Mouse (Mus musculus): ENCODE measurements around the gene Il6ra. TPM values are rescaled to one million over a fixed set of nuclear protein-coding genes. Genes with fewer than 3 reads are reported as not detected.

Gene Il6ra
- polyA plus RNA-seq, 1 experiment from 2014 or later, result 0.45 TPM

GRCm38 (mm10) chr3:89858123-89858522, 54.9 kb downstream of the Il6ra start:
- H3K4me3 ChIP-seq (ENCODE audit: low read depth, low read length), result no peak overlapping the region
- H3K4me1 ChIP-seq (ENCODE audit: control insufficient read depth, insufficient read depth, low read length), result peaks cover 5% of the 10 kb centered on the region
- H3K27me3 ChIP-seq (ENCODE audit: control insufficient read depth, insufficient read depth, low read length), result no peaks in the 10 kb centered on the region
- WGBS, result 17% methylated on average over 4 of the region's 4 CpGs
- no peaks in the 10 kb centered on the region for H3K36me3 ChIP-seq (ENCODE audit: control insufficient read depth, insufficient read depth, low read length)
- H3K9ac ChIP-seq (ENCODE audit: low read length), result no peak overlapping the region
- H3K4me2 ChIP-seq, result no peak overlapping the region
- H3K27ac ChIP-seq (ENCODE audit: low read depth, low read length), result no peak overlapping the region
- H3K9me3 ChIP-seq (ENCODE audit: control insufficient read depth, low read length), result no peaks in the 10 kb centered on the region; the same call in 1 of the 2 replicates
- ATAC-seq (ENCODE audit: low FRiP score), result no peak
- DNase-seq (ENCODE audit: low spot score, missing footprints), result peak; percentile 95

GRCm38 (mm10) chr3:89857353-89857752, 55.6 kb downstream of the Il6ra start:
- Histone ChIP-seq H3K4me2 (no peak overlapping the region), H3K27me3 (ENCODE audit: control insufficient read depth, insufficient read depth, low read length) (no peaks in the 10 kb centered on the region), H3K27ac (ENCODE audit: low read depth, low read length) (no peak overlapping the region), H3K4me1 (ENCODE audit: control insufficient read depth, insufficient read depth, low read length) (peaks cover 5% of the 10 kb centered on the region), H3K9ac (ENCODE audit: low read length) (no peak overlapping the region), H3K9me3 (ENCODE audit: control insufficient read depth, low read length) (no peaks in the 10 kb centered on the region; the same call in 1 of the 2 replicates), H3K4me3 (ENCODE audit: low read depth, low read length) (no peak overlapping the region), H3K36me3 (ENCODE audit: control insufficient read depth, insufficient read depth, low read length) (no peaks in the 10 kb centered on the region)
- DNase-seq (ENCODE audit: low spot score, missing footprints) (no peak), ATAC-seq (ENCODE audit: low FRiP score) (no peak)
- WGBS, result 94% methylated on average over 3 of the region's 3 CpGs

DNA sequence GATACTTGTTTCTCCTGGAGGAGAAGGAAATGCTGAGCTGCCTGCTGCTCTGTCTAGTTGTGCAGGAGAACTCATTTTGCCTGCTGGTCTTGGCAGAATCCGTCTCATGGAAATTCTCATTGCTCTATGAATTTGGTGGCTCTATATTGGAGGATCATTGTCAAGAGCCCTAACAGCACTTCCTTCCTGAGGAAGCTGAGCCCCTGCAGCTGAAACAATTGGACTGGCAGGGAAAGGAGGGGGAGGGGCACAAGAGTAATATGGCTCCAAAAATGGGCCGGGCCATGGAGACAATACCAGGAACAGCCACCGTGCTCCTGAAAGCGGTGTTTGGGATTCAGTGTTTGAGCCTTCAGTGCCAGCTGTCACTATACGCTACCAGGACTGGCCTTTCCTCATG, 59.2 kb downstream of the Il6ra start:
- Histone ChIP-seq H3K9ac (ENCODE audit: low read length) (no peak overlapping the region), H3K27me3 (ENCODE audit: control insufficient read depth, insufficient read depth, low read length) (no peaks in the 10 kb centered on the region), H3K4me3 (ENCODE audit: low read depth, low read length) (no peak overlapping the region), H3K9me3 (ENCODE audit: control insufficient read depth, low read length) (no peaks in the 10 kb centered on the region; the same call in 1 of the 2 replicates), H3K27ac (ENCODE audit: low read depth, low read length) (no peak overlapping the region), H3K36me3 (ENCODE audit: control insufficient read depth, insufficient read depth, low read length) (no peaks in the 10 kb centered on the region), H3K4me2 (no peak overlapping the region), H3K4me1 (ENCODE audit: control insufficient read depth, insufficient read depth, low read length) (no peaks in the 10 kb centered on the region)
- 75% methylated on average over 5 of the region's 5 CpGs for WGBS
- ATAC-seq (ENCODE audit: low FRiP score) (no peak), DNase-seq (ENCODE audit: low spot score, missing footprints) (no peak)

DNA sequence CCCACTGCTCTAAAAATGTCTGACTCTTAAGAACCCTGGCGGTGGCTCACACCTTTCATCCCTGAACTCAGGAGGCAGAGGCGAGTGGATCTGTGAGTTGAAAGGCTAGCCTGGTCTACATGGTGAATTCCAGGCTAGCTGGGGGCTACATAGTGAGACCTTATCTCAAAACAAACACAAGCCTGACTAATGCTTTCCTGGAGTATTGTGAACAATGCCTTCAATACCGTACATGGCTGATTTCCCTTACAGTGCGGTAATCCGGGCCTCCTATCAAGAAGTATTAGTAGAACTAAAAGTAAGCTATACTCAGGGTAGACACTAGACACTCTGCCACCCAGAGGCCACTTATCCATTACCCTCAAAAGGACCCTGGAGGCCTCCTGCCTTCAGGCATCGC, 64.9 kb downstream of the Il6ra start:
- no peaks in the 10 kb centered on the region for H3K36me3 ChIP-seq (ENCODE audit: control insufficient read depth, insufficient read depth, low read length)
- DNase-seq (ENCODE audit: low spot score, missing footprints) (no peak), ATAC-seq (ENCODE audit: low FRiP score) (no peak)
- 93% methylated on average over 6 of the region's 6 CpGs for WGBS
- no peaks in the 10 kb centered on the region for H3K27me3 ChIP-seq (ENCODE audit: control insufficient read depth, insufficient read depth, low read length)
- H3K27ac ChIP-seq (ENCODE audit: low read depth, low read length), result no peak overlapping the region
- H3K9me3 ChIP-seq (ENCODE audit: control insufficient read depth, low read length), result no peaks in the 10 kb centered on the region
- no peak overlapping the region for H3K4me2 ChIP-seq
- no peak overlapping the region for H3K4me3 ChIP-seq (ENCODE audit: low read depth, low read length)
- no peaks in the 10 kb centered on the region for H3K4me1 ChIP-seq (ENCODE audit: control insufficient read depth, insufficient read depth, low read length)
- H3K9ac ChIP-seq (ENCODE audit: low read length), result no peak overlapping the region

GRCm38 (mm10) chr3:89847596-89847995, 65.4 kb downstream of the Il6ra start:
- WGBS, result 89% methylated on average over 6 of the region's 6 CpGs

DNA sequence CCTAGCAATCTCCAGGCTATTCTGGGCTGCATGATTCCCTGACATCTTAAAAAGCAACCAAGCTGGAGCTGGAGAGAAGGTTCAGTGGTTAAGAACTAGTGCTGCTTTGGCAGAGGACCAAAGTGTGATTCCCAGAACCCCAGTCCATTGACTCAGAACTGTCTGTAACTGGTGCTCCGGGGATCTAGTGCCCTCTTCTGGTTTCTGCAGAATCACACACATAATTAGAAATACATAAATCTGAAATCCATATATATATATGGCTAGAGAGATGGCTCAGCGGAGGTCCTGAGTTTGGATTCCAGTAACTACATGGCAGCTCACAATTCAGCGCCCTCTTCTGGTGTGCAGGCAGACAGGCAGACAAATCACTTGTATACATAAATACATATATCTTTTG, 65.9 kb downstream of the Il6ra start:
- WGBS, result 85% methylated on average over 3 of the region's 3 CpGs
- no peaks in the 10 kb centered on the region for H3K4me1 ChIP-seq (ENCODE audit: control insufficient read depth, insufficient read depth, low read length)

More at GRCm38 (mm10) chr3:89847596-89847995, 65.4 kb downstream of the Il6ra start:
- no peaks in the 10 kb centered on the region for H3K4me1 ChIP-seq (ENCODE audit: control insufficient read depth, insufficient read depth, low read length)
- no peaks in the 10 kb centered on the region for H3K27me3 ChIP-seq (ENCODE audit: control insufficient read depth, insufficient read depth, low read length)
- H3K9me3 ChIP-seq (ENCODE audit: control insufficient read depth, low read length), result no peaks in the 10 kb centered on the region
- no peaks in the 10 kb centered on the region for H3K36me3 ChIP-seq (ENCODE audit: control insufficient read depth, insufficient read depth, low read length)
- H3K27ac ChIP-seq (ENCODE audit: low read depth, low read length), result no peak overlapping the region
- no peak overlapping the region for H3K4me2 ChIP-seq
- no peak overlapping the region for H3K9ac ChIP-seq (ENCODE audit: low read length)
- no peak overlapping the region for H3K4me3 ChIP-seq (ENCODE audit: low read depth, low read length)
- ATAC-seq (ENCODE audit: low FRiP score) (no peak), DNase-seq (ENCODE audit: low spot score, missing footprints) (no peak)

DNA sequence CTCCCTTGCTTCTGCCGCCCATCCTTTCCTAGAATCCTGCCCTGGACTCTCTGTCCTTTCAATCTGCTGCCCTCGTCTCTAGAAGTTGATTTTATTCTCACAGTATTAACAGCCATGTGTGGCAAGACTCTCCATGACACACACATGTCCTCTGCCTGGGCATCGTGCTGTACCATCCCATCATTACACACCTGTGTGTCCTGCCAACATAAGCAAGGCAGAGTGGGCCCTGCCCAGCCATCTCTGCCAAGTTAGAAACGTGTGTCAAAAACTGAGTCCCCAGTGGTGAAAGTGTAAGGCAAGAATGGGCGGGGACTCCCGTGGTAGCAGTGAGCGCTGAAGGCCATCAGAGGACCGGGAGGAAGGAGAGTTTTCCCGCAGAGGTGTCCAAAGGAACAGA, 67.2 kb downstream of the Il6ra start:
- DNase-seq (ENCODE audit: low spot score, missing footprints) (no peak), ATAC-seq (ENCODE audit: low FRiP score) (no peak)
- Histone ChIP-seq H3K36me3 (ENCODE audit: control insufficient read depth, insufficient read depth, low read length) (no peaks in the 10 kb centered on the region), H3K4me1 (ENCODE audit: control insufficient read depth, insufficient read depth, low read length) (no peaks in the 10 kb centered on the region), H3K4me3 (ENCODE audit: low read depth, low read length) (no peak overlapping the region), H3K9me3 (ENCODE audit: control insufficient read depth, low read length) (no peaks in the 10 kb centered on the region), H3K4me2 (no peak overlapping the region), H3K9ac (ENCODE audit: low read length) (no peak overlapping the region), H3K27ac (ENCODE audit: low read depth, low read length) (no peak overlapping the region), H3K27me3 (ENCODE audit: control insufficient read depth, insufficient read depth, low read length) (no peaks in the 10 kb centered on the region)
- 80% methylated on average over 9 of the region's 9 CpGs for WGBS

More for the DNA sequence above, 65.9 kb downstream of the Il6ra start:
- no peak for DNase-seq (ENCODE audit: low spot score, missing footprints)
- Histone ChIP-seq H3K27ac (ENCODE audit: low read depth, low read length) (no peak overlapping the region), H3K27me3 (ENCODE audit: control insufficient read depth, insufficient read depth, low read length) (no peaks in the 10 kb centered on the region), H3K9me3 (ENCODE audit: control insufficient read depth, low read length) (no peaks in the 10 kb centered on the region), H3K4me2 (no peak overlapping the region), H3K9ac (ENCODE audit: low read length) (no peak overlapping the region), H3K36me3 (ENCODE audit: control insufficient read depth, insufficient read depth, low read length) (no peaks in the 10 kb centered on the region), H3K4me3 (ENCODE audit: low read depth, low read length) (no peak overlapping the region)
- ATAC-seq (ENCODE audit: low FRiP score), result no peak

- no peaks in the 10 kb centered on the region for H3K36me3 ChIP-seq (ENCODE audit: control insufficient read depth, insufficient read depth, low read length)
- no peak for ATAC-seq (ENCODE audit: low FRiP score)
- no peak overlapping the region for H3K9ac ChIP-seq (ENCODE audit: low read length)
- no peak for DNase-seq (ENCODE audit: low spot score, missing footprints)
- H3K4me2 ChIP-seq, result no peak overlapping the region
- H3K4me3 ChIP-seq (ENCODE audit: low read depth, low read length), result no peak overlapping the region
- H3K4me1 ChIP-seq (ENCODE audit: control insufficient read depth, insufficient read depth, low read length), result no peaks in the 10 kb centered on the region
- H3K27ac ChIP-seq (ENCODE audit: low read depth, low read length), result no peak overlapping the region
- WGBS, result 79% methylated on average over 9 of the region's 9 CpGs
- H3K27me3 ChIP-seq (ENCODE audit: control insufficient read depth, insufficient read depth, low read length), result no peaks in the 10 kb centered on the region
- H3K9me3 ChIP-seq (ENCODE audit: control insufficient read depth, low read length), result no peaks in the 10 kb centered on the region
Measured at GRCm38 (mm10) chr3:89843148-89843547, 69.8 kb downstream of the Il6ra start.

- Histone ChIP-seq H3K4me2 (no peak overlapping the region), H3K9ac (ENCODE audit: low read length) (no peak overlapping the region), H3K4me3 (ENCODE audit: low read depth, low read length) (no peak overlapping the region), H3K27me3 (ENCODE audit: control insufficient read depth, insufficient read depth, low read length) (no peaks in the 10 kb centered on the region), H3K36me3 (ENCODE audit: control insufficient read depth, insufficient read depth, low read length) (no peaks in the 10 kb centered on the region), H3K9me3 (ENCODE audit: control insufficient read depth, low read length) (no peaks in the 10 kb centered on the region), H3K27ac (ENCODE audit: low read depth, low read length) (no peak overlapping the region), H3K4me1 (ENCODE audit: control insufficient read depth, insufficient read depth, low read length) (no peaks in the 10 kb centered on the region)
- ATAC-seq (ENCODE audit: low FRiP score) (no peak), DNase-seq (ENCODE audit: low spot score, missing footprints) (no peak)
- WGBS, result 68% methylated on average over 4 of the region's 4 CpGs
Measured at GRCm38 (mm10) chr3:89842258-89842657, 70.7 kb downstream of the Il6ra start.

GRCm38 (mm10) chr3:89835362-89835761, 77.6 kb downstream of the Il6ra start:
- 51% methylated on average over 8 of the region's 8 CpGs for WGBS
- Histone ChIP-seq H3K4me3 (ENCODE audit: low read depth, low read length) (no peak overlapping the region), H3K27me3 (ENCODE audit: control insufficient read depth, insufficient read depth, low read length) (peaks cover 32% of the 10 kb centered on the region), H3K9me3 (ENCODE audit: control insufficient read depth, low read length) (no peaks in the 10 kb centered on the region), H3K36me3 (ENCODE audit: control insufficient read depth, insufficient read depth, low read length) (no peaks in the 10 kb centered on the region), H3K4me2 (no peak overlapping the region), H3K9ac (ENCODE audit: low read length) (no peak overlapping the region), H3K27ac (ENCODE audit: low read depth, low read length) (no peak overlapping the region), H3K4me1 (ENCODE audit: control insufficient read depth, insufficient read depth, low read length) (no peaks in the 10 kb centered on the region)
- no peak for ATAC-seq (ENCODE audit: low FRiP score)
- DNase-seq (ENCODE audit: low spot score, missing footprints), result no peak
